Mouse (Mus musculus) hindbrain, embryonic 13.5 days (tissue): ENCODE results near the gene Mob3b. TPM values are rescaled to one million over a fixed set of nuclear protein-coding genes. Genes with fewer than 3 reads are reported as not detected.
A peak's percentile ranks its signal among the peaks of the same experiment; 100 is the strongest.

Source experiments
- ATAC-seq: fragments of 200-750 bp; cut with Nextera tagmentation; 2 replicates; pipeline ENCODE4 v1.8.0; 2017; ENCODE audit warnings: moderate TSS enrichment; ENCODE audit not compliant: low FRiP score
- H3K27ac ChIP-seq: fragments of 300-500 bp; sonication (generic); 2 replicates; pipeline ENCODE4 v1.5.1; 2015; ENCODE audit warnings: inconsistent platforms, mild to moderate bottlenecking, moderate library complexity
- H3K27me3 ChIP-seq: fragments of 300-500 bp; sonication (generic); 2 replicates; pipeline ENCODE4 v1.6.1; 2015; ENCODE audit warnings: mild to moderate bottlenecking, inconsistent platforms
- H3K36me3 ChIP-seq: fragments of 300-500 bp; sonication (generic); 2 replicates; pipeline ENCODE4 v1.6.1; 2015; ENCODE audit warnings: mild to moderate bottlenecking, inconsistent platforms
- H3K4me1 ChIP-seq: fragments of 300-500 bp; sonication (generic); replicated peaks from 2 replicates; pipeline ENCODE4 v1.6.1; 2015; ENCODE audit warnings: inconsistent platforms
- H3K4me2 ChIP-seq: fragments of 300-500 bp; sonication (generic); 2 replicates; pipeline ENCODE4 v1.6.1; 2015; ENCODE audit warnings: inconsistent platforms, mild to moderate bottlenecking, moderate library complexity
- H3K4me3 ChIP-seq: fragments of 300-500 bp; sonication (generic); 2 replicates; pipeline ENCODE4 v1.5.1; 2015; ENCODE audit warnings: mild to moderate bottlenecking, inconsistent platforms
- H3K9ac ChIP-seq: fragments of 300-500 bp; sonication (generic); 2 replicates; pipeline ENCODE4 v1.6.1; 2015; ENCODE audit warnings: mild to moderate bottlenecking, inconsistent platforms
- H3K9me3 ChIP-seq: fragments of 300-500 bp; sonication (generic); 2 replicates; pipeline ENCODE4 v1.6.1; 2016; ENCODE audit warnings: inconsistent platforms
- WGBS: fragments of 180-500 bp; shearing (Covaris S2); methylation state at CpG from one replicate; pipeline ENCODE4 v1.1.7; 2015; 5-methylcytosine and 5-hydroxymethylcytosine counted together
- polyA plus RNA-seq: library from polyadenylated mRNA; unstranded; fragments of >200 nt; fragmentation: Nextera tagmentation; extraction: Ambion mirVana; gene quantifications from 2 replicates; pipeline ENCODE4 v1.2.1, GENCODE M21; 2015

The Mob3b gene
- polyA plus RNA-seq: 5.0 and 6.1 TPM in 2 replicates

DNA sequence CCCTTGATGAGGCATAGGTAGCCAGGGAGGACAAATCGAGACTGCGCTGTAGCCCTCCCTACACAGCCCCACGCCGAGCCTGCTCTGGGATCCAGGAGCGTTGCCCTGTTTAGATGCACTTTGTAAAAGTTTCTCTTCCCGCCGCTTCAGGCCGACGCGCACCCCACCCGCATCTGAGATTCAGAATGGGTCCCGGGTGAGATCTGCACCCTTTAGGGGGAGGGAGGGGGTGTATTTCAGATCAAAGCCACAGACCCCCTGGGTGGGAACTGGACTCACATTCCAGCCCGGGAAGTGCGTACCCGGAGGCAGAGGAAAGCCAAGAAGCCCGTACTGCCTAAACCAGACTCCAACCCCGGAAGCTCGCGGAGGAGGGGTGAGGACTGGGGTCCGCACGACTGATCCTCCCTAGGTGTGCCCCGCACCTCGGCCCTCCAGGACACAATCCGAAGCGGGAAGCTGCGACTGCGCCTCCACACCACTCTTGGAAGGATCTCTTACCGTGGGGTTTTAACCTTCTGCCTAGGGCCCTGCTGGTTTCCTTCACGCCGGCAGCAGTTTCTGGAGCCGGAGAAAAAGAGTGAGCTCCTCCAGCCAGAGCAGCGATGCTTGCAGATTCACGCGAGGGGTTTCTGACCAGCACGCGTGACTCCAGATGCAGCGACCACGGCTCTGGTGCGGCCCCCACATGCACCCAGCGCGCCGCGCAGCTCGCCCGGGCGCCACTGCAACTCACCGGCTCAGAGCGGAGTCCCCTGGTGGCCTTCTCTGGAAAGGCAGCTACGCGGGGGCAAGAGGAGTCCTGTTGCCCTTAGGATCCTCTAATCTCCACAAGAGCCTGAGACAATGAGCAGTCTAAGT, at the start of gene Mob3b:
TSS of gene Mob3b (minus strand) at position 734 of the 861 bp plus-strand sequence.
- H3K36me3 ChIP-seq: no peaks in the 10 kb centered on the region
- H3K4me2 ChIP-seq: peak within 1 kb of the TSS; percentile 96
- WGBS: under 1% methylated on average over 50 of the region's 50 CpGs
- peak within 1 kb of the TSS; percentile 69 for H3K9ac ChIP-seq
- H3K4me1 ChIP-seq: peaks cover 20% of the 10 kb centered on the region
- H3K27ac ChIP-seq: peak within 1 kb of the TSS; percentile 52; the same call in 1 of the 2 replicates
- H3K4me3 ChIP-seq: peak within 1 kb of the TSS; percentile 55
- peak; percentile 88 for ATAC-seq
- peaks cover 25% of the 10 kb centered on the region; the same call in 1 of the 2 replicates for H3K27me3 ChIP-seq
- no peaks in the 10 kb centered on the region for H3K9me3 ChIP-seq

DNA sequence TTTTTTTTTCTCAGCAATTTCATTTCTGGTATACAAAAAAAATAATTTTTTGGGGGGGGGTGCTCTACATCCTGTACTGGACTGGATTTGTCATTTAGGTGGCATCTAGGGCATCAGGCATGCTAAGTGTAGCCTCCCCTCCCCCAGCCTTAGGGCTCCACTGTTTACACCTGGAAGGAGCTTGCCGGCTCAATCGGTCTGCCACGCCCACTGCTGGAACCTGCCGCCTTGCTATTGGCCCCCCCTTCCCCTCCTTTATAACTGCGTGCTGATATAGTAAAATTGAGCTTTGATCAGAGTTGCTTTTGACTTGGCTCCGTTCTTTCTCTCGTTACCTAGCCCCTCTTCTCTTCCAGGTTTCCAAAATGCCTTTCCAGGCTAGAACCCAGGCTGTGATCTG, 47.4 kb upstream of the Mob3b start:
- no peaks in the 10 kb centered on the region for H3K27me3 ChIP-seq
- no peaks in the 10 kb centered on the region for H3K4me1 ChIP-seq
- H3K4me2 ChIP-seq: no peak overlapping the region
- no peak overlapping the region for H3K9ac ChIP-seq
- 69% methylated on average over 7 of the region's 7 CpGs for whole genome bisulfite sequencing
- no peak overlapping the region for H3K4me3 ChIP-seq
- no peaks in the 10 kb centered on the region for H3K9me3 ChIP-seq
- no peak overlapping the region for H3K27ac ChIP-seq
- H3K36me3 ChIP-seq: peaks cover 53% of the 10 kb centered on the region
- no peak for ATAC-seq

- H3K4me3 ChIP-seq: no peak overlapping the region
- H3K36me3 ChIP-seq: peaks cover 56% of the 10 kb centered on the region
Measured at GRCm38 (mm10) chr4:35203724-35204123, 46.4 kb upstream of the Mob3b start.

GRCm38 (mm10) chr4:35201700-35202099, 44.4 kb upstream of the Mob3b start:
- Histone ChIP-seq H3K9me3 (no peaks in the 10 kb centered on the region), H3K4me1 (no peaks in the 10 kb centered on the region), H3K4me2 (no peak overlapping the region), H3K36me3 (peaks cover 64% of the 10 kb centered on the region), H3K27ac (no peak overlapping the region), H3K4me3 (no peak overlapping the region), H3K9ac (no peak overlapping the region), H3K27me3 (no peaks in the 10 kb centered on the region)
- WGBS: 97% methylated on average over 5 of the region's 5 CpGs
- no peak for ATAC-seq

More at GRCm38 (mm10) chr4:35203724-35204123, 46.4 kb upstream of the Mob3b start:
- Histone ChIP-seq H3K27ac (no peak overlapping the region), H3K9me3 (no peaks in the 10 kb centered on the region), H3K9ac (no peak overlapping the region), H3K27me3 (no peaks in the 10 kb centered on the region), H3K4me1 (no peaks in the 10 kb centered on the region), H3K4me2 (no peak overlapping the region)
- no peak for ATAC-seq
- WGBS: 97% methylated on average over 2 of the region's 2 CpGs

- Histone ChIP-seq H3K9ac (no peak overlapping the region), H3K4me3 (no peak overlapping the region), H3K27ac (no peak overlapping the region), H3K36me3 (peaks cover 20% of the 10 kb centered on the region), H3K27me3 (no peaks in the 10 kb centered on the region), H3K4me1 (no peaks in the 10 kb centered on the region), H3K9me3 (no peaks in the 10 kb centered on the region), H3K4me2 (no peak overlapping the region)
- no peak for ATAC-seq
- WGBS: 32% methylated on average over 7 of the region's 7 CpGs
Measured at GRCm38 (mm10) chr4:35192725-35193124, 35.4 kb upstream of the Mob3b start.

DNA sequence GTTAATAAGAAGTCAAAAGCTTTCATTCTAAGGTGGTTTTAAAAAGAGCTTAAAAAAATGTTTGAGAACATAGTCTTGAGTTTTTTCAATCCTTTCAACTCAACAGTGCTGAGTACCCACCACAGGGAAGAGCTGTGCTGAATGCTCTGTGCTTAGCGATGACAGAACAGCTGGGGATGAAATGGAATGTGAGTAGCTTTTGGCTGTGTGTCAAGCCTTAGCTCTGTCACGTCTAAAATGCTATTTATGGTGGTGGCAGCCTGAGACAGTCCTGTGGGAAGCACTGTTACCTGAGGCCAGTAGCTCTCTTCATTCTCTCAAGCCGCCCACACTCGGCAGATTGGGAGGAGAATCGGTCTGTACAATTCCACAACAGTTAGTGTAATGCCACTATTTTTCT, 32.5 kb upstream of the Mob3b start:
- Histone ChIP-seq H3K4me2 (no peak overlapping the region), H3K4me3 (no peak overlapping the region), H3K9ac (no peak overlapping the region), H3K27ac (no peak overlapping the region), H3K27me3 (no peaks in the 10 kb centered on the region), H3K36me3 (peaks cover 12% of the 10 kb centered on the region), H3K9me3 (no peaks in the 10 kb centered on the region), H3K4me1 (no peaks in the 10 kb centered on the region)
- WGBS: 74% methylated on average over 5 of the region's 5 CpGs
- no peak for ATAC-seq

- no peaks in the 10 kb centered on the region for H3K4me1 ChIP-seq
- H3K27ac ChIP-seq: no peak overlapping the region
- 96% methylated on average over 8 of the region's 8 CpGs for WGBS
- H3K9ac ChIP-seq: no peak overlapping the region
- H3K4me2 ChIP-seq: no peak overlapping the region
- ATAC-seq: no peak
- H3K27me3 ChIP-seq: no peaks in the 10 kb centered on the region
- peaks cover 4% of the 10 kb centered on the region for H3K36me3 ChIP-seq
- H3K4me3 ChIP-seq: no peak overlapping the region
- H3K9me3 ChIP-seq: no peaks in the 10 kb centered on the region
Measured at GRCm38 (mm10) chr4:35187617-35188326, 30.5 kb upstream of the Mob3b start.

GRCm38 (mm10) chr4:35177926-35178645, 20.8 kb upstream of the Mob3b start:
- H3K9ac ChIP-seq: no peak overlapping the region
- H3K36me3 ChIP-seq: no peaks in the 10 kb centered on the region
- ATAC-seq: no peak
- no peaks in the 10 kb centered on the region for H3K27me3 ChIP-seq
- 71% methylated on average over 12 of the region's 12 CpGs for WGBS
- H3K9me3 ChIP-seq: no peaks in the 10 kb centered on the region
- H3K4me1 ChIP-seq: no peaks in the 10 kb centered on the region
- no peak overlapping the region for H3K27ac ChIP-seq
- H3K4me3 ChIP-seq: no peak overlapping the region
- no peak overlapping the region for H3K4me2 ChIP-seq

- 95% methylated on average over 2 of the region's 2 CpGs for WGBS
- H3K27me3 ChIP-seq: no peaks in the 10 kb centered on the region
- H3K4me2 ChIP-seq: no peak overlapping the region
- no peaks in the 10 kb centered on the region for H3K36me3 ChIP-seq
- no peak overlapping the region for H3K4me3 ChIP-seq
- no peak for ATAC-seq
- no peak overlapping the region for H3K27ac ChIP-seq
- H3K9ac ChIP-seq: no peak overlapping the region
- no peaks in the 10 kb centered on the region for H3K4me1 ChIP-seq
- H3K9me3 ChIP-seq: no peaks in the 10 kb centered on the region
Measured at GRCm38 (mm10) chr4:35175566-35175965, 18.3 kb upstream of the Mob3b start.

- WGBS: 81% methylated on average over 1 of the region's 1 CpGs
- H3K4me3 ChIP-seq: no peak overlapping the region
- no peak overlapping the region for H3K9ac ChIP-seq
- H3K27me3 ChIP-seq: no peaks in the 10 kb centered on the region
- H3K4me1 ChIP-seq: peaks cover 4% of the 10 kb centered on the region; the same call in 1 of the 2 replicates
- no peaks in the 10 kb centered on the region for H3K9me3 ChIP-seq
- no peak for ATAC-seq
- no peak overlapping the region for H3K4me2 ChIP-seq
- H3K27ac ChIP-seq: no peak overlapping the region
- no peaks in the 10 kb centered on the region for H3K36me3 ChIP-seq
Measured at GRCm38 (mm10) chr4:35173551-35173950, 16.3 kb upstream of the Mob3b start.

DNA sequence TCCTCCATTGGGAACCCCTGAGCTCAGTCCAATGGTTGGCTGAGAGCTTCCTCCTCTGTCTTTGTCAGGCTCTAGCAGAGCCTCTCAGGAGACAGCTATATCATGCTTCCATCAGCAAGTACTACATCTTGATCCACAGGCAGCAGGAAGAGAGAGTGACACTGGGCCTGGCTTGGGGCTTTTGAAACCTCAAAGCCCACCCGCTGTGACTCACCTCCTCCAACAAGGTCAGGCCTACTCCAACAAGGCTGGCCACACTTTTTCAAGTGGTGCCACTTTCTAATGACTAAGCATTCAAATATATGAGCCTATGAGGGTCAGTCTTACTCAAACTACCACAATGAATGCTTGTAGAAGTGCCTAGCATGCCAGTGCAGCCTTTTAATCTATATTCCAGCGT, 15.2 kb upstream of the Mob3b start:
- ATAC-seq: no peak
- no peak overlapping the region for H3K4me2 ChIP-seq
- H3K4me1 ChIP-seq: peaks cover 8% of the 10 kb centered on the region; the same call in 1 of the 2 replicates
- H3K27me3 ChIP-seq: no peaks in the 10 kb centered on the region
- H3K4me3 ChIP-seq: no peak overlapping the region
- no peaks in the 10 kb centered on the region for H3K9me3 ChIP-seq
- WGBS: 93% methylated on average over 2 of the region's 2 CpGs
- no peak overlapping the region for H3K9ac ChIP-seq
- no peaks in the 10 kb centered on the region for H3K36me3 ChIP-seq
- no peak overlapping the region for H3K27ac ChIP-seq

- no peak for ATAC-seq
- Histone ChIP-seq H3K4me1 (peaks cover 8% of the 10 kb centered on the region; the same call in 1 of the 2 replicates), H3K4me3 (no peak overlapping the region), H3K27me3 (no peaks in the 10 kb centered on the region), H3K9ac (no peak overlapping the region), H3K27ac (no peak overlapping the region), H3K9me3 (no peaks in the 10 kb centered on the region), H3K36me3 (no peaks in the 10 kb centered on the region), H3K4me2 (no peak overlapping the region)
- 74% methylated on average over 13 of the region's 13 CpGs for WGBS
Measured at GRCm38 (mm10) chr4:35169571-35170125, 12.4 kb upstream of the Mob3b start.
